Mouse (Mus musculus): ENCODE data around the gene Hoxd3. TPM values are rescaled to one million over a fixed set of nuclear protein-coding genes. Genes with fewer than 3 reads are reported as not detected.

The Hoxd3 gene
- polyA plus RNA-seq, 1 experiment from 2014 or later, result 1.9 TPM

- H3K9ac ChIP-seq, result no peak overlapping the region
- H3K4me1 ChIP-seq, result peaks cover 11% of the 10 kb centered on the region
- H3K36me3 ChIP-seq, result no peaks in the 10 kb centered on the region
- H3K27ac ChIP-seq (replicated peaks), result no peak overlapping the region
- no peak overlapping the region for H3K4me2 ChIP-seq (replicated peaks)
- no peaks in the 10 kb centered on the region for H3K9me3 ChIP-seq (replicated peaks)
- 6% methylated on average over 19 of the region's 19 CpGs for WGBS
- peak overlapping the region; percentile 4; the same call in 1 of the 2 replicates for H3K4me3 ChIP-seq (replicated peaks)
- H3K27me3 ChIP-seq, result peaks cover 94% of the 10 kb centered on the region
- no peak for ATAC-seq (ENCODE audit: insufficient number of reproducible peaks, low FRiP score, low TSS enrichment, low read depth)
Measured at GRCm38 (mm10) chr2:74713239-74714150, 1.8 kb downstream of the Hoxd3 start.

DNA sequence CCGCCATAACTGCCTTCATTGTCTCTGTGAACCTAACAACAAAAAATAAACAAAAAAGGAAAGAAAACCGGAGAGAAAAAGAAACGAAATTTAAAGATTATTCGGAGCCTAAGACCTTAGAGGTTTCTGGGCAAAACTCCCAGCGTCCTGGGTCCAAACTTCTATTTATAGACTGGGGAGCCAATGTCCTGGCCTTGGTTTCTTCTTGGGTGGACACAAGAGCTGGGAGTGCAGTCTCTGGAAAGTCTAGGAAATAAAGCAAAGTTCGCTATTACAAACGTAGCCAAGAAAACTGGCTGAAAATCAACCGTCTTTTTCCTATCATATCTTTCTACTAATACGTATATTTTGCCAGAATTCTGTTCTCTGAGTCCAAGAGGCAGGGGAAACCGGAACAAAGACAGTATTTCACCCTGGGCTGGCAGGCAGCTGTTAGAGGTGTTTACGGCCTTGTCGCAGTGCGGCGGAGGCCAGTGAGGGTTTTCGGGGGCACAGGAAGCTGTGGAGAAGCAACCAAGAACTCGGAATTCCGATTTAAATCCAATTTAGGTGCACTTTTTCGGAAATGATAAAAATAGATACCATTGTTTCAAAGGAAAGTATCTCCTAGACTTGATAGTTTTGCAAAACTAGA, 2.5 kb downstream of the Hoxd3 start:
- H3K9ac ChIP-seq, result no peak overlapping the region
- no peaks in the 10 kb centered on the region for H3K36me3 ChIP-seq
- H3K4me3 ChIP-seq (replicated peaks), result no peak overlapping the region
- peaks cover 11% of the 10 kb centered on the region for H3K4me1 ChIP-seq
- 8% methylated on average over 18 of the region's 18 CpGs for WGBS
- no peak overlapping the region for H3K4me2 ChIP-seq (replicated peaks)
- no peak for ATAC-seq (ENCODE audit: insufficient number of reproducible peaks, low FRiP score, low TSS enrichment, low read depth)
- peaks cover 93% of the 10 kb centered on the region for H3K27me3 ChIP-seq
- H3K9me3 ChIP-seq (replicated peaks), result no peaks in the 10 kb centered on the region
- H3K27ac ChIP-seq (replicated peaks), result no peak overlapping the region

GRCm38 (mm10) chr2:74714881-74715280, 3.2 kb downstream of the Hoxd3 start:
- ATAC-seq (ENCODE audit: insufficient number of reproducible peaks, low FRiP score, low TSS enrichment, low read depth), result no peak
- Histone ChIP-seq H3K4me3 (replicated peaks) (0 out of 2 replicates have a peak overlapping the region, but pooled peaks have one; percentile 10), H3K4me1 (peaks cover 11% of the 10 kb centered on the region), H3K36me3 (no peaks in the 10 kb centered on the region), H3K9me3 (replicated peaks) (no peaks in the 10 kb centered on the region), H3K4me2 (replicated peaks) (0 out of 2 replicates have a peak overlapping the region, but pooled peaks have one; percentile 3), H3K27ac (replicated peaks) (no peak overlapping the region), H3K9ac (no peak overlapping the region), H3K27me3 (peaks cover 93% of the 10 kb centered on the region)
- WGBS, result 3% methylated on average over 14 of the region's 14 CpGs

DNA sequence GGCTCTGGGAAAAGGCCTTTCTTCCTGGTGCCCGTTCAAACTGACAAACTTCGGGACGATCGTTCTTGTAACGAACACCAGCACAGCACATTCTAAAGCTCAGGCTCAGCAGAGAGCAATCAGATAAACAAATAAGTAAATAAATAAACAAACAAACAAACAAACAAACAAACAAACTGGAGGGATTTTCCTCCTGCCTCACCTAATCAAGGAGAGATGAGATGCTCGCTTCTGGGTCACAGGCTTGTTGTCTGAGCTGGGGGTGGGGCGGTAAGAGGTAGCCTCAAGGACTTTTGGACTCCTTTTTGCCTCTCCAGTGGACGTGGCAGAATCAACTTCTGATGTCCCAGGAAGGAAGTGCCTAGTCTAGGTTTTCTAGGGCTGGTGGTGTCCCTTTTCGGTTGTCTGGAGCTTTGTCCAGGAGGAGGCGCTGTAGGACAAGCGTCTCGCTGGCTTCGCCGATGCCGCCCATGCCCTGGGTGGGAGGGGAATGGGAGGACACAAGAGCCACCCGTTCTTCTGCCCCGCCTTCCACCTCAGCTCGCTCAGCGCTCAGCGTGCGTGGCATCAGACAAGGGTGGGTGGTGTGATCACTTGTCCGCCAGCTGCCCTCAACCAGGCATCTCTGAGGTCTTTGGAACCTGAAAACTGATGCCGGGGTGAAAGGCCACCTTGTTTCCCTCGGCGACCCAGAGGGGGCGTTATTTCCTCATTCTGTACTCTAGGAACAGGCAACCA, 3.9 kb downstream of the Hoxd3 start:
- no peak overlapping the region for H3K27ac ChIP-seq (replicated peaks)
- no peaks in the 10 kb centered on the region for H3K36me3 ChIP-seq
- H3K4me1 ChIP-seq, result peaks cover 11% of the 10 kb centered on the region
- peak overlapping the region; percentile 46 for H3K4me2 ChIP-seq (replicated peaks)
- ATAC-seq (ENCODE audit: insufficient number of reproducible peaks, low FRiP score, low TSS enrichment, low read depth), result peak; percentile 78; the same call in 1 of the 2 replicates
- no peaks in the 10 kb centered on the region for H3K9me3 ChIP-seq (replicated peaks)
- no peak overlapping the region for H3K9ac ChIP-seq
- H3K4me3 ChIP-seq (replicated peaks), result peak overlapping the region; percentile 22
- 3% methylated on average over 26 of the region's 26 CpGs for WGBS
- peaks cover 93% of the 10 kb centered on the region for H3K27me3 ChIP-seq

DNA sequence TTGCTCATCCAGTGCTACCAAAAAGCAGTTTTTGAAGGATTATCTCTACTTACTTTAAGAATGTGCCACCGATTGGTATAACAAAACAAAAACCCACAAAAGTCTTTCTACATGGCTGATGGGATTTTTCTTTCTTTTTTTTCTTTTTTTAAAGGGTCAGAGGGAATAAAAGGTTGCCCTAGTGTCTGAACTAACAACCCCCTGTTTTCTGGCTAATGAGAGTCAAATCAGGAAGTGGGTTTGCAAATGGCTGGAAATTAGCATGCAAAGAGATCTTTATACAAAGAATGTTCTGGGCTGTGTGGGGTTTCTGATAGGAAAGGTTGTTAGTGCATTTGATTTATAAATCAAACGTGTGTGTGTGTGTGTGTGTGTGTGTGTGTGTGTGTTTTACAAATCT, 8.7 kb downstream of the Hoxd3 start:
- WGBS, result 7% methylated on average over 2 of the region's 2 CpGs
- ATAC-seq (ENCODE audit: insufficient number of reproducible peaks, low FRiP score, low TSS enrichment, low read depth), result no peak

DNA sequence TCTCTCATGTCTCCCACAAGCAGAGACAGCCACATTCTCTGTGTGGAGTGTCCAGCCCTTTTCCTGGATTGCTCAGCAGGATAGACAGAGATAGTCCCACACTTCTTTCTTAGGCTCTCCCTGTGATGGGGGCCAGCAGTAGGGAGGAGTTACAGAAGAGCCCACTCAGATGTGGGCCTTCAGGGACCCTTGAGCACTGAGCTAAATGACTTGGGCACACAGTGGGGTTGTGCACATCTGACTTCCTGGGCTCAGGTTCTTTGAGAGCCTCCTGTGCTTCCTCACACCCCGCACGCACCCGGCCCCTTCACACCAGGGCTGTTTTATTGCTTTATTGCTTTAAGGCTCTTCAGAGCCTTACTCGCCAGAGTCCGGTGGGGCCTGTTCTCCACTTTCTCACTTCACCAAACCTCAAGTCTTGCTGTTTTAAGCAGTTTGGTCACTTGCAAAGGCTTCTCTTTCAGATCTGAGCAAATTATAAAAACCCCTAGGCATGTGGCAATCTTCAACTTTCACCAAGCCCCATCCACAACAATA, 9.3 kb downstream of the Hoxd3 start:
- H3K4me3 ChIP-seq (replicated peaks), result no peak overlapping the region
- ATAC-seq (ENCODE audit: insufficient number of reproducible peaks, low FRiP score, low TSS enrichment, low read depth), result no peak
- H3K4me1 ChIP-seq, result peaks cover under 1% of the 10 kb centered on the region; the same call in 1 of the 2 replicates
- peaks cover 97% of the 10 kb centered on the region for H3K27me3 ChIP-seq
- no peak overlapping the region for H3K4me2 ChIP-seq (replicated peaks)
- no peak overlapping the region for H3K9ac ChIP-seq
- H3K36me3 ChIP-seq, result no peaks in the 10 kb centered on the region
- H3K27ac ChIP-seq (replicated peaks), result no peak overlapping the region
- H3K9me3 ChIP-seq (replicated peaks), result no peaks in the 10 kb centered on the region
- WGBS, result 19% methylated on average over 5 of the region's 5 CpGs

More for the DNA sequence above, 8.7 kb downstream of the Hoxd3 start:
- no peaks in the 10 kb centered on the region for H3K36me3 ChIP-seq
- no peaks in the 10 kb centered on the region for H3K9me3 ChIP-seq (replicated peaks)
- no peak overlapping the region for H3K4me3 ChIP-seq (replicated peaks)
- no peak overlapping the region for H3K27ac ChIP-seq (replicated peaks)
- H3K9ac ChIP-seq, result no peak overlapping the region
- H3K27me3 ChIP-seq, result peaks cover 96% of the 10 kb centered on the region
- no peak overlapping the region for H3K4me2 ChIP-seq (replicated peaks)
- peaks cover 3% of the 10 kb centered on the region; the same call in 1 of the 2 replicates for H3K4me1 ChIP-seq

DNA sequence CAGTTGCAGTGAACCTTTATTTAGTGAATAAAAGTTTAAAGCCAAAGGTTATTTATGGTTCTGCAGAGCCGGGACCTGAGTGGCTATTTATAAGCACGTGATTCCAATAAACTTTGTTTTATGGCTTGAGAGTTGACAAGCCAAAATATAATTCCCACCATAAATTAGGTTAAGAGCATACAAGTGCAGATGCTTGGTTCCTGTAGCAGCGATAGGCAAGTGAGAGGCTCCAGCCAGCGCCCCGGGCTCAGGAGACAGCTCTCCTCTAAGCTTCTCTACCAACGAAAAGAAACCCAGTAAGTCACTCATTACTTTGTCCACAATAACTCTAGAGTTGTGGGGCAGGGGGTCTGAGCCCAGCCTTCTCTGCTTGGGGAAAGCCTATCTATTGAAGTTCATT, 10.2 kb downstream of the Hoxd3 start:
- Histone ChIP-seq H3K4me1 (no peaks in the 10 kb centered on the region), H3K27me3 (peaks cover 97% of the 10 kb centered on the region), H3K4me3 (replicated peaks) (no peak overlapping the region), H3K4me2 (replicated peaks) (no peak overlapping the region), H3K27ac (replicated peaks) (no peak overlapping the region), H3K9me3 (replicated peaks) (no peaks in the 10 kb centered on the region), H3K9ac (no peak overlapping the region), H3K36me3 (no peaks in the 10 kb centered on the region)
- ATAC-seq (ENCODE audit: insufficient number of reproducible peaks, low FRiP score, low TSS enrichment, low read depth), result no peak
- WGBS, result 8% methylated on average over 6 of the region's 6 CpGs

GRCm38 (mm10) chr2:74722949-74723348, 11.2 kb downstream of the Hoxd3 start:
- WGBS, result 13% methylated on average over 8 of the region's 8 CpGs
- H3K36me3 ChIP-seq, result no peaks in the 10 kb centered on the region
- H3K4me2 ChIP-seq (replicated peaks), result no peak overlapping the region
- no peaks in the 10 kb centered on the region for H3K9me3 ChIP-seq (replicated peaks)
- H3K9ac ChIP-seq, result no peak overlapping the region
- peaks cover 9% of the 10 kb centered on the region for H3K4me1 ChIP-seq
- H3K27ac ChIP-seq (replicated peaks), result no peak overlapping the region
- no peak overlapping the region for H3K4me3 ChIP-seq (replicated peaks)
- peaks cover 97% of the 10 kb centered on the region for H3K27me3 ChIP-seq
- ATAC-seq (ENCODE audit: insufficient number of reproducible peaks, low FRiP score, low TSS enrichment, low read depth), result no peak

DNA sequence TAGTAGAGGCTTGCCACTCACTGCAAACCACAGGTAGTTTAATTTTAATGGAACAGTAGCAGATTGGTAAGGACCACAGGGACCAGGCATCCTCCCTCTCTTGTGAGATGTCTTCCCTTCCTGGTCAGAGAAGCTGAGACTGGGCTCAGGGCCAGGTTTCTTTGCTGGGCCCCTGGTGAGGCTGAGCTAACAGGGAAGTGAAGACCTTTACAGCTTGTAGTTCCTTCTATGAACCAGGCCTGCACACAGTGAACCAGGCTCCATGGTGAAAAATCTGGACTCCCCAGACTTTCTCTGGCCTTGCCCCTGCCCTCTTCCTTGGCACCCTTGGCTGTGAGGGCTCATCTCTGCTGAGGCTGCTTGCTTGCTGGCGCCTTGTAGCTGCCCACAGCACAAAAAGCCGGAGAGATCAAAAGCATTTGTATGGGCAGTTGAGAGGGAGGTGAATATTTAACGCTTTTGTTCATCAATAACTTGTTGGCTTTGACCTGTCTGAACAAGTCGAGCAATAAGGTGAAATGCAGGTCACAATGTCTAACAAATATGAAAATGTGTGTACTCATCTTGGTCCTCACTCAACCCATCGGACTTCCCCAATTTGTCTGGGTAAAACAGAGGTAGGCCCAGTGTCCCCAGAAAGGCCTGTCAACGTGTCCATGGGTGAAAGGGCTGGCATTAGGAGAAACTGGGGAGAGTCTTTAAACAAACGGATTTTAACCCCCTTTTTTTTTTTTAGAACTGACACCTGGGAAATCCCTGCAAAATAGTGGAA, 12.7 kb downstream of the Hoxd3 start:
- Histone ChIP-seq H3K9ac (no peak overlapping the region), H3K27me3 (peaks cover 99% of the 10 kb centered on the region), H3K4me1 (peaks cover 10% of the 10 kb centered on the region), H3K36me3 (no peaks in the 10 kb centered on the region), H3K9me3 (replicated peaks) (no peaks in the 10 kb centered on the region), H3K4me2 (replicated peaks) (no peak overlapping the region), H3K4me3 (replicated peaks) (no peak overlapping the region), H3K27ac (replicated peaks) (no peak overlapping the region)
- 22% methylated on average over 7 of the region's 7 CpGs for WGBS
- ATAC-seq (ENCODE audit: insufficient number of reproducible peaks, low FRiP score, low TSS enrichment, low read depth), result no peak

DNA sequence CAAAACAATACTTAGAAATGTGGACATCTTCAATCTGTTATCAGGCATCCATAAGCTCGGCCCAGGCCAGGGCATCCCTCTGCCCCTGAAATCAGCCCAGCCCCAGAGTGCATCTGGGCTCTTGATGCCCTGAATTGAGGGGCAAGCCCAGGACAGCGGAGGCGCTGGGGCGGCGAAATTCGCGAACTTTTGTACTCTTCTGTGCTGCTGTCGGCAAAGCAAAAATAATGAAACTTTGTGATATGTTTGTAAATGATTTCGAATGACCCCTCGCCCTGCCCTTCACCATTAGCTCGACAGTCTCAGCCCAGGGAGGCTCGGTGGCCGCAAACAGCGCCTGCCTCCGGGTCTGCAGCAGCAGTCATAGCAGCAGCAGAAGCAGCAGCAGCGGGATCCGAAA, 13.4 kb downstream of the Hoxd3 start:
- Histone ChIP-seq H3K4me3 (replicated peaks) (no peak overlapping the region), H3K27ac (replicated peaks) (no peak overlapping the region), H3K9me3 (replicated peaks) (no peaks in the 10 kb centered on the region), H3K27me3 (peaks cover 97% of the 10 kb centered on the region), H3K36me3 (no peaks in the 10 kb centered on the region), H3K9ac (no peak overlapping the region), H3K4me1 (peaks cover 10% of the 10 kb centered on the region), H3K4me2 (replicated peaks) (no peak overlapping the region)
- no peak for ATAC-seq (ENCODE audit: insufficient number of reproducible peaks, low FRiP score, low TSS enrichment, low read depth)
- WGBS, result 15% methylated on average over 17 of the region's 17 CpGs

Data from embryonic facial prominence, embryonic 15.5 days (tissue).